Mouse (Mus musculus): Measurements from ENCODE around the gene Ism2. TPM values are rescaled to one million over a fixed set of nuclear protein-coding genes. Genes with fewer than 3 reads are reported as not detected.

Ism2 gene
- polyA plus RNA-seq, 1 experiment: 0.07 TPM

GRCm38 (mm10) chr12:87253878-87254277 lies 45.6 kb downstream of the Ism2 start:
- Histone ChIP-seq H3K27me3 (ENCODE audit: control insufficient read depth, insufficient read depth, low read length) (no peaks in the 10 kb centered on the region), H3K4me3 (ENCODE audit: extremely low read depth, insufficient read depth, insufficient read length) (no peak overlapping the region), H3K27ac (ENCODE audit: insufficient read depth, low read length) (no peak overlapping the region), H3K4me1 (ENCODE audit: control insufficient read depth, insufficient read depth, insufficient read length) (no peaks in the 10 kb centered on the region), H3K36me3 (ENCODE audit: control insufficient read depth, insufficient read depth, low read length) (peaks cover 40% of the 10 kb centered on the region)
- 96% methylated on average over 6 of the region's 6 CpGs for WGBS
- no peak for TF ChIP-seq POLR2A (IDR thresholded peaks at IDR 0.05; ENCODE audit: low read depth, low read length)
- TF ChIP-seq CTCF (IDR thresholded peaks at IDR 0.05; ENCODE audit: extremely low read depth, insufficient read depth, insufficient read length, insufficient replicate concordance): no peak
- no peak for DNase-seq (ENCODE audit: low read depth in 1 of 2, low spot score in 2 of 2)

- TF ChIP-seq CTCF (IDR thresholded peaks at IDR 0.05; ENCODE audit: extremely low read depth, insufficient read depth, insufficient read length, insufficient replicate concordance) (no peak), POLR2A (IDR thresholded peaks at IDR 0.05; ENCODE audit: low read depth, low read length) (no peak)
- 84% methylated on average over 6 of the region's 6 CpGs for WGBS
- Histone ChIP-seq H3K4me3 (ENCODE audit: extremely low read depth, insufficient read depth, insufficient read length) (no peak overlapping the region), H3K36me3 (ENCODE audit: control insufficient read depth, insufficient read depth, low read length) (peaks cover 43% of the 10 kb centered on the region), H3K4me1 (ENCODE audit: control insufficient read depth, insufficient read depth, insufficient read length) (no peaks in the 10 kb centered on the region), H3K27ac (ENCODE audit: insufficient read depth, low read length) (no peak overlapping the region), H3K27me3 (ENCODE audit: control insufficient read depth, insufficient read depth, low read length) (no peaks in the 10 kb centered on the region)
- DNase-seq (ENCODE audit: low read depth in 1 of 2, low spot score in 2 of 2): no peak
Measured at GRCm38 (mm10) chr12:87250161-87250560, 49.3 kb downstream of the Ism2 start.

- H3K27ac ChIP-seq (ENCODE audit: insufficient read depth, low read length): peak within 1 kb of the TSS; percentile 91
- TF ChIP-seq POLR2A (IDR thresholded peaks at IDR 0.05; ENCODE audit: low read depth, low read length) (no peak), CTCF (IDR thresholded peaks at IDR 0.05; ENCODE audit: extremely low read depth, insufficient read depth, insufficient read length, insufficient replicate concordance) (no peak)
- WGBS: 94% methylated on average over 1 of the region's 1 CpGs
Measured at GRCm38 (mm10) chr12:87238632-87239031, 60.9 kb downstream of the Ism2 start, which contains the start of gene Noxred1. TSS of gene Noxred1 (minus strand) at chr12:87238732.

GRCm38 (mm10) chr12:87236882-87237483 lies 62.5 kb downstream of the Ism2 start:
- 18% methylated on average over 5 of the region's 5 CpGs for WGBS
- TF ChIP-seq CTCF (IDR thresholded peaks at IDR 0.05; ENCODE audit: extremely low read depth, insufficient read depth, insufficient read length, insufficient replicate concordance) (no peak), POLR2A (IDR thresholded peaks at IDR 0.05; ENCODE audit: low read depth, low read length) (no peak)
- DNase-seq (ENCODE audit: low read depth in 1 of 2, low spot score in 2 of 2): peak in 1 of 2 experiments; percentile 44
- H3K27ac ChIP-seq (ENCODE audit: insufficient read depth, low read length): peak overlapping the region; percentile 91
- no peak overlapping the region for H3K4me3 ChIP-seq (ENCODE audit: extremely low read depth, insufficient read depth, insufficient read length)
- peaks cover 4% of the 10 kb centered on the region; the same call in 1 of the 2 replicates for H3K4me1 ChIP-seq (ENCODE audit: control insufficient read depth, insufficient read depth, insufficient read length)
- H3K36me3 ChIP-seq (ENCODE audit: control insufficient read depth, insufficient read depth, low read length): peaks cover 22% of the 10 kb centered on the region
- no peaks in the 10 kb centered on the region for H3K27me3 ChIP-seq (ENCODE audit: control insufficient read depth, insufficient read depth, low read length)

More at GRCm38 (mm10) chr12:87238632-87239031, 60.9 kb downstream of the Ism2 start, which contains the start of gene Noxred1:
- peaks cover 4% of the 10 kb centered on the region; the same call in 1 of the 2 replicates for H3K4me1 ChIP-seq (ENCODE audit: control insufficient read depth, insufficient read depth, insufficient read length)
- H3K4me3 ChIP-seq (ENCODE audit: extremely low read depth, insufficient read depth, insufficient read length): no peak within 1 kb of the TSS
- DNase-seq (ENCODE audit: low read depth in 1 of 2, low spot score in 2 of 2): no peak
- H3K27me3 ChIP-seq (ENCODE audit: control insufficient read depth, insufficient read depth, low read length): no peaks in the 10 kb centered on the region
- H3K36me3 ChIP-seq (ENCODE audit: control insufficient read depth, insufficient read depth, low read length): peaks cover 25% of the 10 kb centered on the region

- H3K27me3 ChIP-seq (ENCODE audit: control insufficient read depth, insufficient read depth, low read length): no peaks in the 10 kb centered on the region
- TF ChIP-seq POLR2A (IDR thresholded peaks at IDR 0.05; ENCODE audit: low read depth, low read length) (no peak), CTCF (IDR thresholded peaks at IDR 0.05; ENCODE audit: extremely low read depth, insufficient read depth, insufficient read length, insufficient replicate concordance) (no peak)
Measured at GRCm38 (mm10) chr12:87230379-87230895, 69.1 kb downstream of the Ism2 start.

GRCm38 (mm10) chr12:87229633-87230032 lies 69.9 kb downstream of the Ism2 start:
- Histone ChIP-seq H3K4me3 (ENCODE audit: extremely low read depth, insufficient read depth, insufficient read length) (no peak overlapping the region), H3K27ac (ENCODE audit: insufficient read depth, low read length) (no peak overlapping the region; the same call in 1 of the 2 replicates), H3K27me3 (ENCODE audit: control insufficient read depth, insufficient read depth, low read length) (no peaks in the 10 kb centered on the region), H3K4me1 (ENCODE audit: control insufficient read depth, insufficient read depth, insufficient read length) (no peaks in the 10 kb centered on the region), H3K36me3 (ENCODE audit: control insufficient read depth, insufficient read depth, low read length) (no peaks in the 10 kb centered on the region)
- TF ChIP-seq CTCF (IDR thresholded peaks at IDR 0.05; ENCODE audit: extremely low read depth, insufficient read depth, insufficient read length, insufficient replicate concordance) (no peak), POLR2A (IDR thresholded peaks at IDR 0.05; ENCODE audit: low read depth, low read length) (no peak)
- 75% methylated on average over 2 of the region's 2 CpGs for WGBS
- no peak for DNase-seq (ENCODE audit: low read depth in 1 of 2, low spot score in 2 of 2)

More at GRCm38 (mm10) chr12:87230379-87230895, 69.1 kb downstream of the Ism2 start:
- H3K36me3 ChIP-seq (ENCODE audit: control insufficient read depth, insufficient read depth, low read length): no peaks in the 10 kb centered on the region
- H3K27ac ChIP-seq (ENCODE audit: insufficient read depth, low read length): no peak overlapping the region
- DNase-seq (ENCODE audit: low read depth in 1 of 2, low spot score in 2 of 2): no peak
- no peaks in the 10 kb centered on the region for H3K4me1 ChIP-seq (ENCODE audit: control insufficient read depth, insufficient read depth, insufficient read length)
- H3K4me3 ChIP-seq (ENCODE audit: extremely low read depth, insufficient read depth, insufficient read length): no peak overlapping the region

Other genes starting within 250 kb of the Ism2 start
- gene Ngb, start 197.2 kb downstream of the Ism2 start, polyA plus RNA-seq (2012; rRNA removed): 0.32 and 0.34 TPM in 2 replicates
- 10.8 and 11.4 TPM in 2 replicates for gene Gstz1, start 152.5 kb downstream of the Ism2 start, polyA plus RNA-seq (2012; rRNA removed)
- gene Pomt2, start 151.7 kb downstream of the Ism2 start, polyA plus RNA-seq (2012; rRNA removed): 5.2 and 5.9 TPM in 2 replicates
- 0.20 and 0.43 TPM in 2 replicates for gene Samd15, start 100.0 kb downstream of the Ism2 start, polyA plus RNA-seq (2012; rRNA removed)
- 7.4 TPM in 2 replicates for gene Tmed8, start 99.3 kb downstream of the Ism2 start, polyA plus RNA-seq (2012; rRNA removed)
- gene Noxred1, start 61.0 kb downstream of the Ism2 start, polyA plus RNA-seq (2012; rRNA removed): 2.7 and 3.7 TPM in 2 replicates
- gene Vipas39, start 33.4 kb downstream of the Ism2 start, polyA plus RNA-seq (2012; rRNA removed): 17.1 and 17.5 TPM in 2 replicates
- 39.7 and 41.5 TPM in 2 replicates for gene Ahsa1, start 33.2 kb downstream of the Ism2 start, polyA plus RNA-seq (2012; rRNA removed)
- 6.1 and 7.5 TPM in 2 replicates for gene Sptlc2, start 88.7 kb upstream of the Ism2 start, polyA plus RNA-seq (2012; rRNA removed)
- 4.4 and 4.8 TPM in 2 replicates for gene Slirp, start 144.2 kb upstream of the Ism2 start, polyA plus RNA-seq (2012; rRNA removed)
- gene Alkbh1, start 144.3 kb upstream of the Ism2 start, polyA plus RNA-seq (2012; rRNA removed): 17.0 and 17.5 TPM in 2 replicates
- 5.1 and 6.0 TPM in 2 replicates for gene Snw1, start 172.6 kb upstream of the Ism2 start, polyA plus RNA-seq (2012; rRNA removed)
- not detected in 2 replicates for gene Gm5788, start 195.0 kb upstream of the Ism2 start, polyA plus RNA-seq (2012; rRNA removed)
- not detected in 2 replicates for gene Gm8300, start 214.6 kb upstream of the Ism2 start, polyA plus RNA-seq (2012; rRNA removed)

All from spleen, adult 2 months (tissue).